Mouse (Mus musculus) spleen, postnatal 14 days (tissue): Measurements from ENCODE around the gene Akr1b10.
"Not testable (repeated sequence)": the region's sequence is repeated elsewhere in the genome, so short reads cannot be mapped to it uniquely, and the experiment has no call there.

Experiments used
- DNase-seq, 2 experiments: peaks; one replicate each; pipeline ENCODE4 v3.0.0; 2021 to 2022; ENCODE audit warnings: low spot score in 2 of 2

The Akr1b10 gene

DNA sequence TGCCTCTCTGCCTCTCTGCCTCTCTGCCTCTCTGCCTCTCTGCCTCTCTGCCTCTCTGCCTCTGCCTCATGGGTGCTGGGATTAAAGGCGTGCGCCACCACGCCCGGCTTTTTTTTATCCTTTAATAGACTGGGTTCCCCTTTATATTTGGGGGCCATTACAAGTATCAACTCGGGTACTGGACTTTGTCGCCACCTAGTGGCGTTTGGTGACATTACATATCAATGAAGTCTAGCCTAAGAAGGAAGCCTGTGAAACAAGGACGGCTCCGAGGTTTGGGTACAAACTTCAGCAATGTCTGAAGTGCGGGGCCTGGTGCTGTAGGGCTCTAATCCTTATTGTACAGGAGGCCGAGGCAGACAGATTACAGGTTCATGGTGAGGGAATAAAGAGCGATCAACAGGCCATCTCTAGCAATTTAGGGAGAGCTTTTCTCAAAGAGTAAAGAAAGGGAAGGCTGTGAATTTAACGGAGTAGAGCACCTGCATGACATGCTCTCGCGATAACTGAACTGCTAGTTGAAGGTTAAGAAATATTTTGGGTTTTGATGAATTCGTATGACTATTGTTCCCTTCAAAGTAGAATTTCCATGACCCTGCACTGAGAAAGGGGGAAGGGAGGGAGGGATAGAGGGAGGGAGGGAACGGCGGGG is 12.2 kb upstream of the Akr1b10 start:
- DNase-seq: peak; percentile 44 to 70

DNA sequence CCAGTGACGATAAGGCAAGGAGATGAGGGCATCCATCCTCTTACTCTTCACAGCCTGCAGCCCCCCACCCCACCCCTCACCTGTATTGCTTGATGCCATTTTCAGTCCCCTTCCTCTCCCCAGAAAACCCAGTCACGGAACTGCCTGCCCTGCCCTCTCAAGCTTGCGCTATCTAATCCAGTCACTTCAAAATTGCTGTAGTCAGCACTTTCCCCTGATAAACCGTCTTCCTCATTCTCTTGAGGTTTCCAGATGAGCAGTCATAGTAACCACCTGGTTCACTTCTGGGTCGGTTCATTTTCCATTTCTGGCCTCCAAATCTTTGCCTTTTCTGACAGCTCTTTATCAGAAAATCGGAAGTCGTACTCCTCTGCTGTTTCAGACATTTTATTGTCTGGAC is 10.2 kb upstream of the Akr1b10 start:
- DNase-seq: no peak

DNA sequence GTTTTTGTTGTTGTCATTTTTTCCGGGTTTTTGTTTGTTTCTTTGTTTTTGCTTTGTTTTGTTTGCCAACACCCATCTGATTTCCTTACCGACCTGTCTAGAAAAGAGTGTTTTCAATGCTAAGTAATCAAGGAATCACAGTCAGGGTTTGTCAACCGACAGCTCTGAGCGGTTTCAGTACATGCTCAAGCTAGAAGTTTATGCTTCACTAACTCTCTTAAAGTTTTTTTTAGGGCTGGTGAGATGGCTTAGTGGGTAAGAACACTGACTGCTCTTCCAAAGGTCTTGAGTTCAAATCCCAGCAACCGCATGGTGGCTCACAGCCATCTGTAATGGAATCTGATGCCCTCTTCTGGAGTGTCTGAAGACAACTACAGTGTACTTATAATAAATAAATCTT is 8.1 kb upstream of the Akr1b10 start:
- DNase-seq: not testable (repeated sequence)

DNA sequence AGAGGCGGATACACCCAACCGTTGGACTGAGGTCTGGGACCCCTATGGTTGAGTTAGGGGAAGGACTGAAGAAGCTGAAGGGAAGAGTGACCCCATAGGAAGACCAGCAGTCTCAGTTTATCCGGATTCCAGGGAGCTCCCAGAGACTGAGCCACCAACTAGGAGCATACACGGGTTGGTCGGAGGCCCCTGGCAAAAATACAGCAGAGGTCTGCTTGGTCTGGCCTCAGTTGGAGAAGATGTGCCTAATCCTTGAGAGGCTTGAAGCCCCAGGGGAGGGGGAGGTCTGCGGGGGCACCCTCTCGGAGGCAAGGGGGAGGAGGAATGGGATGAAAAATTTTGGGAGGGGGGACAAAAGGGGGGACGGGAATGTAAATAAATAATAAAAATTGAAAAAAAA is 617 bp upstream of the Akr1b10 start:
- no peak for DNase-seq

DNA sequence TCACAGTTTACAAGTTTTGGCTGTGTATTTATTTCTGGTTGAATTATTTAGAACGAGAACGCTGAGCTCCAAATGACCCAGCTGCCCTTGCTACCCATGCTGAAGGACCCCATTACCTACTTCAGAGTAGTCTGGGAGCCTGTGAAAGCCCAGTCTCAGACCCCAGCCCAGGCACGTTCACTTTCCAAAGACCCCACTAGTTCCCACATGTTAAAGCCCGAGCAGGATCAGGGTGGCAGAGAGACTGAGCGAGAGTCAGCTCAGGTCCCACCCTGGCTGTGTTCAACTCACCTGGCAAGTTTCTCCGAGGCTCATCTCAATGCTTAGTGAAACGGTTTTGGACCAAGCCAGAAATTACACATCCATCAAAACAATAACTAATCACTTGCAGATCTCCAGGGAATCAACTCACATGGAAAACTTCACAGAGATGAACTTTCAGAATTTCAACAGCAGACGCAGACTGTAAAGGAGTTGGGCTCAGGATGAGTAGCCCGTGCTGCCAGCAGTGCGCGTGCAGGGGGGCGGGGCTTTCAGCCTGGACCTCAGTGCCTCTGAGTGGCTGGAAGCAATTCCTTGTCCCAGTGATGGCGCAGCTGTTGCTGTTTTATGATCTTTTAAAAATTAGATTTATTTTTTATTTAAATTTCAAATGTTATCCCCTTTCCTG is 818 bp downstream of the Akr1b10 start:
- DNase-seq: peak in 1 of 2 experiments; percentile 7

DNA sequence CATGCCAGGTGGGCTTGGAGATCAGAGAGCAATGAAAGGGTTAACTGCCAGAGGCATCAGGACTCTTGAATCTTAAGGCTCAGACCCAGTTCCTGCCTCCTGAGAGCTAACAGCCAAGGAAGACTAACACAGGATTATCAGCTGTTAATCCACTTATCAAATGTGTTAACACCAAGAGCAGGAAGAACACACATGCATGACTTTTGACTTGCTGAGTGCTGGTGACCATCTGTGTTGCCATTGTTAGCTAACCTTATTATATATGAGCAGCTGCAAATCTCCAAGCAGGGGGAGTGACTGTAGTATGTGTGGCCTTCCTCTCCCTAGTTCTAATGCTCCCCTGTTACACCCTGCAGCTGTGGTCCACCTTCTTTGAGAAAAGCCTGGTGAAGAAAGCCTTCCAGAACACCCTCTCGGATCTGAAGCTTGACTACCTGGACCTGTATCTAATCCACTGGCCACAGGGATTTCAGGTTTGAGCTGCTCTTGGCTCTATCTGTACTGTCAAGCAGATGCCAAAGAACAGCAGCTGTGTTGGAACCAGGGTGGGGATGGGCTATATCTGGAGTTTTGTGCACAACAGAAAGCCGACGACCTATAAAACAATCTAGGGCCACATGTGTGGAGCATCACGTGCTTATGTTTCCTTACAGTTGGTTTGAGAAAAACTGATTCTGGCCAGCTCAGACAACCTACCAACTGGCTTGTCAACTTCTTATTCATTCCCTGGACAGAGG is 4.6 kb downstream of the Akr1b10 start:
- DNase-seq: no peak

DNA sequence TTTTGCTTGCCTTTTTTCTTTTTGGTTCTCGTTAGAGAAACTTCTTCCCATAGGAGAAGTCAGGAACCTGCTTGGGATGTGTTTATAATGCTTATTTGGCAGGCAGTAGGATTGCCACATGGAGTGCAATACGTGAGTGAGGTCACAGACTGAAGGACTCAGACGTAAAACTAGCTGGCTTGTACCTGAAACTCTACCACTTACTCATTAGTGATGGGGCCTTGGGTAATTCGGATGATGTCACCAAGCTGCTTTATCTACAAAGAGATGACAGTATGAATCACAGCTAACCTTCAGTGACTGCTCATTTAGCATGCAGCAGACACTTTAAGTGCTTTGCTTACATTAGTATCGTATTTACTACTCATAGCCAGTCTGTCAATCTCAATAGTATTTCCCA is 11.9 kb downstream of the Akr1b10 start:
- no peak for DNase-seq

DNA sequence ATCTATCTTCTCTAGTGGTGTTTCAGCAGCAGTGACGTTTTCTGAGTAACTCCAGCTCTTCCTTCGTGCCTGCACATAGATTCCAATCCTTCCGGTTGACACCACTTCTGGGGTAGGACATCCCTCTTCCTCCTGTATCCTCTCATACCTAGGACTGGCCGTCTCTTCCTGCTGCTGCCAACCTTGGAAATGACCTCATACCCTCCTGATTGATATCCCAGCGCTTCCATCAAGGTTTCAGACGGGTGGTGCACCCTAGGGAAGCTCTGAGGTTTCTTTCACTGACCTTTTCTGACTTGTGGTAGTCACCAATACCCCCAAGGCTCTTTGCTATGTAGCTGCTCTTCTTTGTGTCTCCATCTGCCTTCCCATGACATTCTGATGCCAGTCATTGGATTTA is 14.4 kb downstream of the Akr1b10 start:
- DNase-seq: no peak

DNA sequence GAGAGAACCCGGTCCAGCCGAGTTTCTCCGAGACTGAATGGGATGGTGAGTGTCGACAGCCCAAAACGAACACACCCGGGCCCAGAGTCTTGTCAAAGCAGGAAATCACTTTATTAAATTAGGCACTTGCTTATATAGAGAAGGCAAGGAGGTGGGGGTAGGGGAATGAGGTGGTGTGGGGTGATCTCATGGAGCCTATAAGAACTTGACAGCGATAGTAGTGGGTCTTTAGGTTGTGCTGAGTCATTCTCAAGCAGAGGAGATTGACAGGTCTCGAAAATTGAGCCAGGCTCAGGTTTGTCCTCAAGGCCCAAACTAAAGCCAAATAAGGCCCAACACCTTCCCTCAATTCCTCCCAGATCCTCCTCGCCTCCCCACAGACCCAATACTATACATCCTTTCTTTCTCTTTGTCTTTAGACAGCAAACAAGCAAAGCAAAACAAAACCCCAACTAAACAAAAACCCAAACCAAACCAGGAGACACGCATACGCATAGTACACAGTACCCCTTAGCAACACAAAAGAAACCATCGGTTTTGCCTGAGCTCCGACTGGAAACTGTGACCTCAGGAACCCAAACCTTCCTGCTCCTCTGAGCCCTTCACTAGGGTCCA is 15.7 kb downstream of the Akr1b10 start:
- DNase-seq: no peak

DNA sequence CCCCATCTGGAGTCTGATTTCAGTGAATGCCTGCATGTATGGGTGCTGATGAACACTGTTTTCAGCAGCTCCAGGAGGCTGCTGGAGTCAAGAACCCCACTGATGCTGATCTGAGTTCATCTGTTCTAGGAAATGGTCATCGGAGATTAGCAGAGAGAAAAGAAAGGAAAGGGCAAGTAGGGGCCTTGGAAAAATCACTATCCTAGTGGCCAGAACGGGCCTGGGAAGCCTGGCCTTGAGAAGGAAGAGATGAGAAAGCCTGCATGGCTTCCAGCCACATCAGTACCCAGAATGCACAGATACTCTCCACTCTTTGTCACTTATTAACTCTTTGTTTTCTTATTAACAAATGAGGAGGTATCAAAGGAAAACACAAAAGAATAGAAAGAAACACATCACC is 16.7 kb downstream of the Akr1b10 start:
- no peak for DNase-seq

DNA sequence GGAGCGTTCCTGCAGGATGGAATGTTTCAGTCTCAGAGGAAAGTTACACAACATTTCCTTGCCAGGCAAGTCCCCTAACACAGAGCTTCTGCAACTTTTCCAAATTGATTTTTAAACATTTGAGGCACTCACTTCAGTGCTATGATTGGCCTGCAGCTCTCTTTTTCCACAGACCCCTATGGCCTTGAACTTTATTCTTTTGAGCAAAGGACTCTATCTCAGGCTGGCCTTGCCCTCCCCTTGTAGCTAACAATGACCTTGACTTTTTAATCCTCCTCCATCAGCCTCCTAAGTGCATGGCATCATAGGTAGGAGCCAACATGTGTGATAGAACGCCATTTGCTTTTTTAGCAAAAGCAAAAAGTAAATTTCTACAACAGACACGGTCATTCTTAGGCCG is 22.7 kb downstream of the Akr1b10 start:
- no peak for DNase-seq

DNA sequence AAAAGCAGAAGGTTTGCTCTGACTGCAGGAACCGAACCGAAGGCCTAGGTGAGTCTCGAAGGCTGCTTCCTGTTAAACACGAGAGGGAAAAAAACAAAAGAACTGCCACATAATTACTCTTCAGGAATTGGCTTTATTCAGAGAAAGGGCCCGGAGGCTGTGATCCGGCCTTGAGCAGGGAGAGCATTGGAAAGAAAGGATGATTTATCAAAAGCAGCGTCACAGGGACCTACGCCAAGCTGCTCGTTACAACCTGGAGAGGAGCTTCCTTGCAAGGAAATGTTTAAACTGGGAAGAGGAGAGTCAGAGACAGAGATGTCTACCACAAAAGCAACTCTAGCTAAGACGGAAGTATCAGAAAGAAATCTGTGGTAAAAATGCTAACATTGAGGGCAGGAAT is 23.4 kb downstream of the Akr1b10 start:
- DNase-seq: no peak

DNA sequence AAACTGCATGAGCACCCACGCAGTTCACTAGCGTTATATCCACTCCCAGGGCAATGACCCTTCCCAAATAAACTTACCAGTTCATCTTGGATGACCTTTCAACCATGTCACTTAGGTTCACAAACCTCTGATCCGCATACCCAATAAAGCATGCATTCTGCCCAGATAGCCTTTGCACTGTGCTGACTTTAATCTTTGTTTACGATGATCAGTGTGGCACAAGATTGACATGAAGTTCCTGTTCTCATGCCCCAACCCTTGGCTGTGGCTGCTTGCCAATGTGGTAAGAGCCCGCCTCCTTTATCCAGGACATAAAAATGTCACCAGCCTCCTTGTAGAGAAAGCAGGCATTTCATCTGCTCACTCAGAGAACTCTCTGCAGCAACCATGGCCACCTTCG is 28.0 kb downstream of the Akr1b10 start, which contains the start of gene Akr1b7:
TSS of gene Akr1b7 (plus strand) at position 312 of the 400 bp plus-strand sequence.
- no peak for DNase-seq

DNA sequence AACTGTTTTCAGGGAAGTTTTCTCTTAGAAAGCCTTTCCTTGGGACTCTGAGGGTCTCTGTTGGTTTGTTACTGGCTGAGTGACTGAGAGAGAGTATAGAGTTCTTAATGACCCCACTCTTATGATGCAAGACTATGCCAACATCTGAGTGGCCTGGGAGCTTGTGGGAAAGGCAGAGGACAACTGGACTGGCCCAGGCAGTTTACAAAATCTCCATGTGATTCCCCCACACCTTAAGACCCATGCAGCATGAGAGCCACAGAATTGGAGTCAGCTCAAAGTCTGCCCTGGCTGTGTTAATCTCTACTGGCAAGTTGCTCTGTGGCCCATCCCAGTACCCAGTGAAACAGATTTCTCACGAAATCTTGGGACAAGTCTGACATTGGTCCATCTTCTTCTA is 28.7 kb downstream of the Akr1b10 start:
- DNase-seq: no peak

DNA sequence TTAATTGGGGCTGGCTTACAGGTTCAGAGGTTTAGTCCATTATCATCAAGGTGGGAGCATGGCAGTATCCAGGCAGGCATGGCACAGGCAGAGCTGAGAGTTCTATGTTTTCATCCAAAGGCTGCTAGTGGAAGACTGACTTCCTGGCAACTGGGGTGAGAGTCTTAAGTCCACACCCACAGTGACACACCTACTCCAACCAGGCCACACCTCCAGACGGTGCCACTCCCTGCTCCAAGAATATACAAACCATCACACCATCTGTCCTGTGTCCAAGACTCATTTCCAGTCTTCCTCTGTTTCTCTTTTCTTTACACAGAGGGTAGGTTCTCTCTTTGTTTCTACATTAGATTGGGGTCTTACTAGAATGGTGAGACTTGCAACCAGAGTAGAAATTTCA is 29.4 kb downstream of the Akr1b10 start:
- not testable (repeated sequence) for DNase-seq

DNA sequence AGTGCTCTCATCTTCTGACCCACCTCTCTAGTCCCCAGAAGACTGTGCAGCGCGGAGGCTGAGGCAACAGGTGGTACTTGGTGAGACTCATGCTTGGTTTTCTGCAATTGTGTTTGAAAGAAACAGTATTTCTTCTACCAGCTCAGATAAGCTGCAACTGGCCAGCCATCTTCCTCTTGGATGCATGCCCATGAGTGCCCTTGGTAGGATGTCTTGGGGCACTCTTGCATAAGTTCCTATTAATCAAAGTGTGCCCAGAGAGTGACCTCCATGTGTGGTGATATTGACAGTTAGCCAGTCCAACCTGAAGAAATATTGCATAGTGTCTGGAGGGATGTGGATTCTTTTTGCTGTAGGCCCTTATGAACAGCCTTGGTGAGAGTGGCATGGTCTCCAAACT is 32.5 kb downstream of the Akr1b10 start:
- DNase-seq: no peak

DNA sequence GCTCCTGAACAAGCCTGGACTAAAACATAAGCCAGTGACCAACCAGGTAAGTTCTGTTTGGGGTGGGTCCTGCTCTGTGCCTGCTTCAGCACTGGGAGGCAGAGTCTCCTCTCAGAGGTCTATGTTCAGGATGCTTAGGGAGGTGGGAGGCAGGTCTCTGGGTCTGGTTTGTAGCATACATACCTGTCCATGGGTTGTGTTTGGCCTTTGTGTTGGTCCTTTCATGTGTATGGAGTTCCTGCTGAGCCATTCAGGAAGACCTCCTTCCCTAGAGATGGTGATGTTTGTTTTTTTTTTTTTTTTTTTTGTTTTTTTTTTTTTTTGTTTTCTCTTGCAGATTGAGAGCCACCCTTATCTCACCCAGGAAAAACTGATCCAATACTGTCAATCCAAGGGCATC is 35.1 kb downstream of the Akr1b10 start:
- DNase-seq: no peak

DNA sequence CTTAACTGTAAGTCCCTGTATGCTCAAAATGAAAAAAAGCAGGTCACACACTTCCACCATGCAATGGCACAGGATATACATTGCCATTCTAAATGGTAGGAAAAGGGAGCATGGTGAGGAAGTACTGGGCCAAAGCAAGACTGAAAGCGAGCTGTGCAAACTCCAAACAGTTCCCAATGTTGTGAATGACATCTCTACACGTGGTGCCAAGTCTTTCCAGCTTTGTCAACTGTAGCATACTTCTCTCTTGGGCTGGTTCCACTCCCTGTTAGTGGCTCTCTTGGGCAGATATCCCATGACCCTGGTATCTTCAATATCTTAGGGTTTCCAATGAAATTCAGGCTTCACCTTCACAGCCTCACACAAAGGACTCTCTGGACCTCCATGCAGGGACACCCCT is 55.0 kb downstream of the Akr1b10 start:
- no peak for DNase-seq

DNA sequence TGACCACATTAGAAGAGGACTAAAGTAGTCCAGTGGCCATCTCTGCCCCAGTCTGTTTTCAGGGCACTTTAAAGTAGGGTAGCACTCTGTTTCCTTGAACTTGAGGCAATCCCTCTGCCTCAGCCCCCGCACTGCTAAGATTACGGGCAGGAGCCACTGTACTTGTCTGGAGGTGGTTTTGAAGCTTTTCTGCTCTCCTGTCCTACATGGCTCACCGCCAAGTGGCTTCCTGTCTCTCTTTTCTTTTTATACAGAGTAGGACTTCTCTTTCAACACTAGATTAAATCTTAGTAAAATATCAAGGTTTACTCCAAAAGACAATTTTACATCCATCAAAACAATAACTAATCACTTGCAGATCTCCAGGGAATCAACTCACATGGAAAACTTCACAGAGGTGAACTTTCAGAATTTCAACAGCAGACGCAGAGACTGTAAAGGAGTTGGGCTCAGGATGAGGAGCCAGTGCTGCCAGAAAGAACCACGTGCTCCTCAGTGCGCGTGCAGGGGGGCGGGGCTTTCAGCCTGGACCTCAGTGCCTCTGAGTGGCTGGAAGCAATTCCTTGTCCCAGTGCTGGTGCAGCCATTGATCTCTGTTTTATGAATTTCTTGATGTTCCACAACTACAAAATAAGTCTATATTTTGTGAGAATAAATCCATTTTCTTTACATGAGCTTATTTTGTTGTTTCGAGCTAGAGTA is 57.7 kb downstream of the Akr1b10 start:
- DNase-seq: no peak

DNA sequence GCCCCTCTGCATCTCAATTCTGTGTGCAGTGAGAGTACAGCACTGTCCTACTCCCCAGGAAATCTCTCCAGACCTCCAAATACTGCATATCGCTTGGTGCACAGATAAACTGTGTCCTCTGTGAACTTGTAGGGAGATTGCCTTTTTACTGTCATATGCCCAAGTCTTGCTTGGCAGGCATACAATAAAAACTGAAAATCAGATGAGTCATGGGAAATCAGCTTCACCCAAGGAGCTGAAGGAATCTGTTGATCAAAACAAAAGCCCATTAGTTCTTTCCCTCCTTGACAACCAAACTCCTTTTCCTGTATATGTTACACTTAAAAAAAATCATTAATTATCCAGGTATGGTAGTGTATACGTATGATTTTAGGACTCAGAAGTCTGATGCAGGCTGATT is 59.8 kb downstream of the Akr1b10 start:
- no peak for DNase-seq
